Mouse (Mus musculus) heart, embryonic 15.5 days (tissue): ENCODE measurements around the gene As3mt. TPM values are rescaled to one million over a fixed set of nuclear protein-coding genes. Genes with fewer than 3 reads are reported as not detected.

ENCODE experiments used
- ATAC-seq: fragments of 200-750 bp; cut with Nextera tagmentation; replicated peaks from 2 replicates; pipeline ENCODE4 v1.8.0; 2017; ENCODE audit warnings: low read depth, moderate TSS enrichment; ENCODE audit not compliant: insufficient number of reproducible peaks, insufficient read depth, low FRiP score
- H3K27ac ChIP-seq: fragments of 300-500 bp; sonication (generic); 2 replicates; pipeline ENCODE4 v1.5.1; 2015; ENCODE audit warnings: mild to moderate bottlenecking, inconsistent platforms
- H3K27me3 ChIP-seq: fragments of 300-500 bp; sonication (generic); 2 replicates; pipeline ENCODE4 v1.6.1; 2015; ENCODE audit warnings: inconsistent platforms
- H3K36me3 ChIP-seq: fragments of 300-500 bp; sonication (generic); 2 replicates; pipeline ENCODE4 v1.6.1; 2015; ENCODE audit warnings: mild to moderate bottlenecking, inconsistent platforms
- H3K4me1 ChIP-seq: fragments of 300-500 bp; sonication (generic); replicated peaks from 2 replicates; pipeline ENCODE4 v1.6.1; 2015; ENCODE audit warnings: inconsistent platforms
- H3K4me2 ChIP-seq: fragments of 300-500 bp; sonication (generic); 2 replicates; pipeline ENCODE4 v1.6.1; 2015; ENCODE audit warnings: inconsistent platforms, mild to moderate bottlenecking, moderate library complexity
- H3K4me3 ChIP-seq: fragments of 300-500 bp; sonication (generic); 2 replicates; pipeline ENCODE4 v1.5.1; 2015; ENCODE audit warnings: mild to moderate bottlenecking, inconsistent platforms
- H3K9ac ChIP-seq: fragments of 300-500 bp; sonication (generic); 2 replicates; pipeline ENCODE4 v1.6.1; 2015; ENCODE audit warnings: mild to moderate bottlenecking, inconsistent platforms
- H3K9me3 ChIP-seq: fragments of 300-500 bp; sonication (generic); replicated peaks from 2 replicates; pipeline ENCODE4 v1.6.1; 2016; ENCODE audit warnings: inconsistent platforms
- WGBS: fragments of 180-500 bp; shearing (Covaris S2); methylation state at CpG from one replicate; pipeline ENCODE4 v1.1.7; 2015; ENCODE audit warnings: mixed read lengths; 5-methylcytosine and 5-hydroxymethylcytosine counted together
- polyA plus RNA-seq: library from polyadenylated mRNA; unstranded; fragments of >200 nt; fragmentation: Nextera tagmentation; extraction: Ambion mirVana; gene quantifications from 2 replicates; pipeline ENCODE4 v1.2.1, GENCODE M21; 2015

Gene As3mt
- polyA plus RNA-seq, 1 experiment from 2014 or later: 48.3 TPM

- Histone ChIP-seq H3K27ac (no peak within 1 kb of the TSS), H3K27me3 (peaks cover 8% of the 10 kb centered on the region; the same call in 1 of the 2 replicates), H3K4me2 (no peak within 1 kb of the TSS), H3K36me3 (no peaks in the 10 kb centered on the region), H3K4me3 (no peak within 1 kb of the TSS), H3K9me3 (no peaks in the 10 kb centered on the region), H3K4me1 (0 out of 2 replicates have a peak, but pooled peaks cover 7% of the 10 kb centered on the region), H3K9ac (no peak within 1 kb of the TSS)
- no peak for ATAC-seq
- 33% methylated on average over 5 of the region's 5 CpGs for WGBS
Observed at GRCm38 (mm10) chr19:46672766-46673418, 34.4 kb upstream of the As3mt start, which contains the start of gene Cyp17a1. Cyp17a1 (minus strand) TSS chr19:46673172.

DNA sequence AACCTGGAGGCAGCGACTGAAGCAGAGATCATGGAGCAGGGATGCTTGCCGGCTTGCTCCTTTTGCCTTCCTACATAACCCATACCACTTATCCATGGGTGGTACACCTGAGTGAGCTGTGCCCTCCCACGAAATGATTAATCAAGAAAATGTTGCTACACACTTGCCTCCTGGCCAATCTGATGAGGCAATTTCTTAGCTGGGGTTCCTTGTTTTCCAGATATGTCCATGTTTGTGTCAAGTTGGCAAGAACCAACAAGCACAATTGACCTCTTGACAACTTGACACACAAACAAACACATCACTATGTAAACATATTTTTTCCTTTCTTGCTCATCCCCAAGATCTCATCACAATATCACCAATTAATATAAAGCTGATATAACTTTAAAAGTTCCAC, 31.6 kb upstream of the As3mt start:
- Histone ChIP-seq H3K9ac (no peak overlapping the region), H3K36me3 (no peaks in the 10 kb centered on the region), H3K27ac (no peak overlapping the region), H3K4me2 (no peak overlapping the region), H3K27me3 (0 out of 2 replicates have a peak, but pooled peaks cover 3% of the 10 kb centered on the region), H3K4me1 (peaks cover 16% of the 10 kb centered on the region), H3K4me3 (no peak overlapping the region), H3K9me3 (no peaks in the 10 kb centered on the region)
- WGBS: 82% methylated on average over 3 of the region's 3 CpGs
- no peak for ATAC-seq

- peaks cover 9% of the 10 kb centered on the region for H3K4me1 ChIP-seq
- ATAC-seq: peak; percentile 47; the same call in 1 of the 2 replicates
- H3K27ac ChIP-seq: no peak overlapping the region
- WGBS: 42% methylated on average over 12 of the region's 12 CpGs
- H3K4me2 ChIP-seq: no peak overlapping the region
- no peaks in the 10 kb centered on the region for H3K9me3 ChIP-seq
- H3K4me3 ChIP-seq: no peak overlapping the region
- H3K9ac ChIP-seq: no peak overlapping the region
- H3K36me3 ChIP-seq: no peaks in the 10 kb centered on the region
- no peaks in the 10 kb centered on the region for H3K27me3 ChIP-seq
Observed at GRCm38 (mm10) chr19:46679720-46680383, 27.4 kb upstream of the As3mt start.

DNA sequence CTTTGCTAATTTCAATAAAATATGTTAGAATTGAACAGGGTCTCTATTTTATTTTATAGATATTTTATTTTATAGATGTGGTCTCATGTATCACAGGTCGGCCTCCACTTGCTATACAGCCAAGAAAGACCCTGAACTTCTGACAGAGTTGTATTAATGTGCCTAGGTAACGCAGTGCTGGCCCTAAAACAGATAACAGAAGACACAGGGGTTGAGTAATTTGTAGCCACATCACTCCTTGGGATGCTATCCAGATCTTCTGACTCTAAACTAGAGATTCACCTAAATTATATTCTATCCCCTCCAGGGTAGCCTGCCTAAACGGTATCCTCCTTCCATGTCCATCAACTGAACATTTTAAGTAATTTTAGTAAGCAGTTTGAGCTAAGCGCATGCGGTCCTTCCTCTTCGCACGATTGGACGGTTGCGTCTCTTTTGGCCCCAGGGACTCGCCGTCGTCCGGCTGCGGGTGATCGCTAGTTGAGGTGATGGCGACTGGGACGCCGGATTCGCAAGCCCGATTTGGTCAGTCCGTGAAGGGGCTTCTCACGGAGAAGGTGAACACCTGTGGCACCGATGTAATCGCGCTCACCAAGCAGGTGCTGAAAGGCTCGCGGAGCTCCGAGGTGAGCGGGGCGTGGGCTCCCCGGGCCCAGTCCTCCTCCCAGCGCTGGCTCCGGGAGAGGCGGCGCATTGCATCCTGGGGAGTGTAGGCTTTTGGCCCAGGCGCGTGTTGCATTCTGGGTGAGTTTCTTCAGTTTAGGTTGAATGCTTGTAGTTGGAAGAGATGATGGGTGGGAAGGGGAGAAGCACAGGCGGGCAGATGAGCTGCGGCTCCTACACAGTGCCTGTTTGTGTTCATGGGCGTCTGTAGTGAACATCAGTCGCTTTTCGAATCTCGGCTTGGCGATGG, 17.5 kb upstream of the As3mt start, which contains the start of gene Borcs7:
Borcs7 (plus strand) TSS at position 447 of the 913 bp plus-strand sequence.
- Histone ChIP-seq H3K36me3 (0 out of 2 replicates have a peak, but pooled peaks cover 3% of the 10 kb centered on the region), H3K4me2 (peak within 1 kb of the TSS; percentile 76), H3K4me3 (peak within 1 kb of the TSS; percentile 96), H3K27ac (peak within 1 kb of the TSS; percentile 86), H3K27me3 (no peaks in the 10 kb centered on the region), H3K4me1 (peaks cover 10% of the 10 kb centered on the region), H3K9ac (peak within 1 kb of the TSS; percentile 96), H3K9me3 (no peaks in the 10 kb centered on the region)
- peak; percentile 91 for ATAC-seq
- 2% methylated on average over 44 of the region's 44 CpGs for WGBS

DNA sequence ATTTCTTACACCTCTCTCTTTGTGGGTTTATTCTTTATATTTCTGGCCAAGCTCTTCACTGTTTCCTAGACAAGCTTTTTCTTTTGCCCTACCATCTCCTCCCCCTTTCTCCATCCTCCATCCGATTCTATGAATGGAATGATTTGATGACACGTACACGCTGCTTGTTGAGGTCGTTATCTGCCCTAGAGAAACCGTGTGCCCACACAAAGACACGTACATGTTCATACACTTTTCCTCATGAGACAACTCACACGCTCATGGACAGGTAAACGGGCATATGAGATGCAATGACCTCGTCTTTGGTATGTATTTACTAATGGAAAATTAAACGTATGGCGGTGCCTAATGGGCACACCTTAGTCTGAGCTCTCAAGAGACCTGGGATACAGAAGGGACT, 16.9 kb upstream of the As3mt start:
- no peak for ATAC-seq
- no peaks in the 10 kb centered on the region for H3K9me3 ChIP-seq

DNA sequence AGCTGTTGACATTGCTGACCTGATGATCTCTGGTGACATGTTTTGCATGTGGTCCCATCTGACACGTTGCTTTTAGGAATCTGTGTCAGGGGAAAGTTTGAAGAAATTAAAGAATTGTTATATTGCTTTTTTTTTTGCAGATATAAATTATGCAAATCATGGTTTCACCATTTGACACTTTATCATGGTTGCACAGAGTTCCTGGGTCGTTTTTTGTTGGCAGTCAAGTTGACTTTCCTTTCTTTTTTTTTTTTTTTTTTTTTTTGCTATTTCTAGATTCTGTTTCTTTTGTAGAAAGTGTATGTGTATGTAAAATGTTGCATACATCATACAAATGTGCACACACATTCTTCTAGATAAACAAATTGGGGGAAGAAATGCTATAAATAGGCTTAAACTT, 16.2 kb upstream of the As3mt start:
- WGBS: 69% methylated on average over 2 of the region's 2 CpGs
- Histone ChIP-seq H3K27me3 (no peaks in the 10 kb centered on the region), H3K9me3 (no peaks in the 10 kb centered on the region), H3K9ac (no peak overlapping the region), H3K27ac (no peak overlapping the region), H3K4me1 (peaks cover 10% of the 10 kb centered on the region), H3K4me3 (no peak overlapping the region), H3K36me3 (0 out of 2 replicates have a peak, but pooled peaks cover 3% of the 10 kb centered on the region), H3K4me2 (no peak overlapping the region)
- ATAC-seq: no peak

More for the DNA sequence above, 16.9 kb upstream of the As3mt start:
- 0 out of 2 replicates have a peak, but pooled peaks cover 3% of the 10 kb centered on the region for H3K36me3 ChIP-seq
- no peaks in the 10 kb centered on the region for H3K27me3 ChIP-seq
- H3K4me3 ChIP-seq: peak overlapping the region; percentile 96
- peak overlapping the region; percentile 96 for H3K9ac ChIP-seq
- 0 out of 2 replicates have a peak overlapping the region, but pooled peaks have one; percentile 86 for H3K27ac ChIP-seq
- 72% methylated on average over 11 of the region's 11 CpGs for WGBS
- H3K4me1 ChIP-seq: peaks cover 10% of the 10 kb centered on the region
- H3K4me2 ChIP-seq: peak overlapping the region; percentile 76

- Histone ChIP-seq H3K36me3 (0 out of 2 replicates have a peak, but pooled peaks cover 3% of the 10 kb centered on the region), H3K4me1 (peaks cover 10% of the 10 kb centered on the region), H3K4me3 (no peak overlapping the region), H3K9ac (no peak overlapping the region), H3K27me3 (no peaks in the 10 kb centered on the region), H3K9me3 (no peaks in the 10 kb centered on the region), H3K27ac (no peak overlapping the region), H3K4me2 (no peak overlapping the region)
- WGBS: 80% methylated on average over 4 of the region's 4 CpGs
- ATAC-seq: no peak
Observed at GRCm38 (mm10) chr19:46693146-46693545, 14.1 kb upstream of the As3mt start.

DNA sequence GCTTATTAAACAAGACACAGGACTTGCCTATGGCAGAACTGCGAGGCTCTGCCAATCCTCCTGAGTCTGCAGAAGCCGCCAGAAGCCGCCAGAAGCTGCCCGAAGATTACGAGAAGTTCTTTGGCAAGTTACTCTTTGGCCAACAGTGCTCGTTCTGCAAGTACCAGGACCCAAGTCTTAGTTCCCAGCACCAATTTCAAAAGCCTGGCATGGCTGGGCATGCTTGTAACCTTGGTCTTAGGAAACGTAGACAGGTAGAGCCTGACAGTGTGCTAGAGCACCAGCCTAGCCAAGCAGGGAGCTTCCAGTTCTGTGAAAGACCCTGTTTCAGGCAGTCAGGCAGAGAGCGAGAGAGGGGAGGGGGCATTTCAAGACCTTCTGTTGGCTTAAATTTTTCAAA, 10.8 kb upstream of the As3mt start:
- H3K4me2 ChIP-seq: no peak overlapping the region
- H3K9ac ChIP-seq: no peak overlapping the region
- WGBS: 93% methylated on average over 8 of the region's 8 CpGs
- no peaks in the 10 kb centered on the region for H3K27me3 ChIP-seq
- no peaks in the 10 kb centered on the region for H3K4me1 ChIP-seq
- H3K27ac ChIP-seq: no peak overlapping the region
- H3K4me3 ChIP-seq: no peak overlapping the region
- H3K36me3 ChIP-seq: peaks cover 3% of the 10 kb centered on the region; the same call in 1 of the 2 replicates
- no peaks in the 10 kb centered on the region for H3K9me3 ChIP-seq
- no peak for ATAC-seq

GRCm38 (mm10) chr19:46696943-46697342, 10.3 kb upstream of the As3mt start:
- no peaks in the 10 kb centered on the region for H3K9me3 ChIP-seq
- peaks cover 3% of the 10 kb centered on the region; the same call in 1 of the 2 replicates for H3K36me3 ChIP-seq
- H3K27ac ChIP-seq: no peak overlapping the region
- H3K4me2 ChIP-seq: no peak overlapping the region
- H3K9ac ChIP-seq: no peak overlapping the region
- H3K27me3 ChIP-seq: no peaks in the 10 kb centered on the region
- no peak for ATAC-seq
- H3K4me3 ChIP-seq: no peak overlapping the region
- H3K4me1 ChIP-seq: no peaks in the 10 kb centered on the region
- WGBS: 92% methylated on average over 7 of the region's 7 CpGs

- no peak overlapping the region for H3K9ac ChIP-seq
- H3K4me2 ChIP-seq: no peak overlapping the region
- no peak overlapping the region for H3K27ac ChIP-seq
- H3K9me3 ChIP-seq: no peaks in the 10 kb centered on the region
- no peak overlapping the region for H3K4me3 ChIP-seq
- no peak for ATAC-seq
- H3K36me3 ChIP-seq: peaks cover 3% of the 10 kb centered on the region; the same call in 1 of the 2 replicates
- H3K27me3 ChIP-seq: no peaks in the 10 kb centered on the region
- WGBS: 59% methylated on average over 19 of the region's 19 CpGs
- H3K4me1 ChIP-seq: no peaks in the 10 kb centered on the region
Observed at GRCm38 (mm10) chr19:46697840-46698517, 9.3 kb upstream of the As3mt start.
